Mouse (Mus musculus) G1E (cell line): ENCODE measurements at regions not wholly inside any gene's neighbourhood (a gene's known extent, or its start where the extent isn't known, plus 50 kb on each side); places are given as distances from the start of the nearest gene placed in this dataset.

Experiments
- ATAC-seq: 2 replicates; pipeline ENCODE4 v1.8.0; 2016; ENCODE audit warnings: mild to moderate bottlenecking; ENCODE audit not compliant: insufficient number of reproducible peaks, poor library complexity, low FRiP score, severe bottlenecking; ENCODE audit errors: extremely low read depth
- DNase-seq: peaks from one replicate; pipeline ENCODE4 v3.0.0; 2012; ENCODE audit warnings: low spot score
- H3K27me3 ChIP-seq: 2 replicates; pipeline ENCODE4 v1.6.1; 2012; ENCODE audit warnings: mild to moderate bottlenecking, low read length, inconsistent platforms; ENCODE audit not compliant: insufficient read depth
- H3K36me3 ChIP-seq: replicated peaks from 2 replicates; pipeline ENCODE3; 2012; ENCODE audit warnings: mild to moderate bottlenecking, inconsistent platforms
- H3K4me1 ChIP-seq: 2 replicates; pipeline ENCODE4 v1.6.1; 2012; ENCODE audit warnings: low read depth, low read length, inconsistent platforms, mixed read lengths; ENCODE audit not compliant: insufficient read depth
- H3K4me3 ChIP-seq: 2 replicates; pipeline ENCODE4 v1.5.1; 2012; ENCODE audit warnings: low read depth, mild to moderate bottlenecking, inconsistent platforms, low read length, moderate library complexity, mixed read lengths
- H3K9me3 ChIP-seq: replicated peaks from 2 replicates; pipeline ENCODE4 v1.6.1; 2012; ENCODE audit warnings: inconsistent platforms
- CTCF ChIP-seq: IDR thresholded peaks from 2 replicates; pipeline ENCODE4 v1.5.1; 2012; ENCODE audit warnings: low read depth, low read length, inconsistent platforms, mixed read lengths
- GATA1 ChIP-seq: IDR thresholded peaks from 2 replicates; pipeline ENCODE4 v1.6.1; 2012; ENCODE audit warnings: borderline replicate concordance, low read length, inconsistent platforms, mixed read lengths
- GATA2 ChIP-seq: IDR thresholded peaks from 2 replicates; pipeline ENCODE4 v1.6.1; 2012; ENCODE audit warnings: low read depth, low read length, inconsistent platforms, borderline replicate concordance
- POLR2AphosphoS5 ChIP-seq: IDR thresholded peaks from 2 replicates; pipeline ENCODE4 v1.6.1; 2012; ENCODE audit warnings: low read depth, low read length, inconsistent platforms; ENCODE audit not compliant: insufficient replicate concordance
- TAL1 ChIP-seq: conservative IDR thresholded peaks from 2 replicates; pipeline ENCODE4 v1.6.1; 2012; ENCODE audit warnings: low read depth, low read length, inconsistent platforms, mixed read lengths

GRCm38 (mm10) chr6:133963264-133963663, 72.2 kb upstream of the Etv6 start:
- TF ChIP-seq GATA2 (no peak), POLR2AphosphoS5 (no peak), CTCF (no peak), GATA1 (no peak), TAL1 (no peak)
- DNase-seq: no peak

GRCm38 (mm10) chr6:133967286-133967685, 68.2 kb upstream of the Etv6 start:
- H3K9me3 ChIP-seq: no peaks in the 10 kb centered on the region
- H3K27me3 ChIP-seq: no peaks in the 10 kb centered on the region; the same call in none of the 2 replicates
- H3K4me1 ChIP-seq: no peaks in the 10 kb centered on the region
- TF ChIP-seq POLR2AphosphoS5: no peak
- no peak for TF ChIP-seq GATA2
- no peak for TF ChIP-seq TAL1
- TF ChIP-seq GATA1: no peak
- TF ChIP-seq CTCF: no peak
- no peaks in the 10 kb centered on the region for H3K36me3 ChIP-seq
- no peak for DNase-seq
- no peak for ATAC-seq
- no peak overlapping the region for H3K4me3 ChIP-seq

More at GRCm38 (mm10) chr6:133963264-133963663, 72.2 kb upstream of the Etv6 start:
- Histone ChIP-seq H3K4me1 (no peaks in the 10 kb centered on the region), H3K9me3 (no peaks in the 10 kb centered on the region), H3K27me3 (no peaks in the 10 kb centered on the region; the same call in 1 of the 2 replicates), H3K36me3 (no peaks in the 10 kb centered on the region), H3K4me3 (no peak overlapping the region)
- ATAC-seq: no peak

GRCm38 (mm10) chr6:133972054-133972705, 63.3 kb upstream of the Etv6 start:
- no peak overlapping the region for H3K4me3 ChIP-seq
- DNase-seq (no peak), ATAC-seq (no peak)
- H3K9me3 ChIP-seq: no peaks in the 10 kb centered on the region
- H3K36me3 ChIP-seq: no peaks in the 10 kb centered on the region
- H3K27me3 ChIP-seq: peaks cover 7% of the 10 kb centered on the region
- TF ChIP-seq GATA1 (no peak), CTCF (no peak), POLR2AphosphoS5 (no peak), GATA2 (no peak), TAL1 (no peak)
- no peaks in the 10 kb centered on the region for H3K4me1 ChIP-seq

GRCm38 (mm10) chr6:133973205-133973838, 62.2 kb upstream of the Etv6 start:
- no peak for TF ChIP-seq GATA2
- TF ChIP-seq TAL1: no peak
- no peak for TF ChIP-seq POLR2AphosphoS5
- no peak for TF ChIP-seq CTCF
- no peak for TF ChIP-seq GATA1
- Histone ChIP-seq H3K36me3 (no peaks in the 10 kb centered on the region), H3K4me1 (no peaks in the 10 kb centered on the region), H3K9me3 (no peaks in the 10 kb centered on the region), H3K27me3 (peaks cover 8% of the 10 kb centered on the region), H3K4me3 (no peak overlapping the region)
- no peak for ATAC-seq
- DNase-seq: no peak

GRCm38 (mm10) chr6:133975951-133976350, 59.5 kb upstream of the Etv6 start:
- Histone ChIP-seq H3K4me3 (no peak overlapping the region), H3K27me3 (peaks cover 8% of the 10 kb centered on the region), H3K9me3 (no peaks in the 10 kb centered on the region), H3K4me1 (no peaks in the 10 kb centered on the region), H3K36me3 (no peaks in the 10 kb centered on the region)
- ATAC-seq (no peak), DNase-seq (no peak)
- no peak for TF ChIP-seq TAL1

- no peak for DNase-seq
- TF ChIP-seq TAL1 (no peak), GATA2 (no peak), GATA1 (no peak), POLR2AphosphoS5 (no peak), CTCF (no peak)
- no peak for ATAC-seq
- H3K4me1 ChIP-seq: no peaks in the 10 kb centered on the region
- no peak overlapping the region for H3K4me3 ChIP-seq
- H3K36me3 ChIP-seq: no peaks in the 10 kb centered on the region
- H3K9me3 ChIP-seq: no peaks in the 10 kb centered on the region
- H3K27me3 ChIP-seq: peaks cover 8% of the 10 kb centered on the region
These were observed 58.6 kb upstream of the Etv6 start for GRCm38 (mm10) chr6:133976854-133977253.
